Mouse (Mus musculus) intestine, postnatal 0 days (tissue): ENCODE measurements around the gene Mad1l1. TPM values are rescaled to one million over a fixed set of nuclear protein-coding genes. Genes with fewer than 3 reads are reported as not detected.

Experiments
- ATAC-seq: fragments of 200-750 bp; cut with Nextera tagmentation; 2 replicates; pipeline ENCODE4 v1.8.0; 2017; ENCODE audit warnings: mild to moderate bottlenecking, moderate TSS enrichment, moderate library complexity
- H3K27ac ChIP-seq: fragments of 300-500 bp; sonication (generic); 2 replicates; pipeline ENCODE4 v1.5.1; 2014; ENCODE audit warnings: mild to moderate bottlenecking, low read depth, low read length, moderate library complexity
- H3K27me3 ChIP-seq: fragments of 300-500 bp; sonication (generic); replicated peaks from 2 replicates; pipeline ENCODE4 v1.6.1; 2014; ENCODE audit warnings: low read length, mixed read lengths; ENCODE audit not compliant: control insufficient read depth, insufficient read depth
- H3K36me3 ChIP-seq: fragments of 300-500 bp; sonication (generic); 2 replicates; pipeline ENCODE4 v1.6.1; 2014; ENCODE audit warnings: mild to moderate bottlenecking, moderate library complexity; ENCODE audit not compliant: control insufficient read depth, insufficient read depth
- H3K4me1 ChIP-seq: fragments of 300-500 bp; sonication (generic); replicated peaks from 2 replicates; pipeline ENCODE4 v1.6.1; 2014; ENCODE audit warnings: antibody characterized with exemption, low read length, mixed read lengths; ENCODE audit not compliant: control insufficient read depth, insufficient read depth
- H3K4me2 ChIP-seq: fragments of 300-500 bp; sonication (generic); replicated peaks from 2 replicates; pipeline ENCODE4 v1.6.1; 2014; ENCODE audit warnings: low read depth, mild to moderate bottlenecking, moderate library complexity
- H3K4me3 ChIP-seq: fragments of 300-500 bp; sonication (generic); 2 replicates; pipeline ENCODE4 v1.5.1; 2014; ENCODE audit warnings: low read depth, low read length
- H3K9ac ChIP-seq: fragments of 300-500 bp; sonication (generic); 2 replicates; pipeline ENCODE4 v1.6.1; 2014; ENCODE audit warnings: mild to moderate bottlenecking, low read depth, low read length
- H3K9me3 ChIP-seq: fragments of 300-500 bp; sonication (generic); 2 replicates; pipeline ENCODE4 v1.6.1; 2016; ENCODE audit warnings: mixed run types; ENCODE audit not compliant: control insufficient read depth
- CTCF ChIP-seq: sonication (generic); IDR thresholded peaks from 2 replicates; pipeline ENCODE4 v1.5.1; 2016; ENCODE audit warnings: low read depth, mild to moderate bottlenecking, control low read depth, antibody characterized with exemption, moderate library complexity
- WGBS: fragments of 180-500 bp; shearing (Covaris S2); extraction: QIAGEN DNeasy Blood & Tissue Kit; methylation state at CpG from one replicate; pipeline ENCODE4 v1.1.7; 2014; 5-methylcytosine and 5-hydroxymethylcytosine counted together
- polyA plus RNA-seq: library from polyadenylated mRNA; unstranded; fragments of >200 nt; fragmentation: Nextera tagmentation; extraction: Ambion mirVana; gene quantifications from 2 replicates; pipeline ENCODE4 v1.2.1, GENCODE M21; 2015

Gene Mad1l1
- polyA plus RNA-seq, 1 experiment from 2014 or later: 10.3 TPM

DNA sequence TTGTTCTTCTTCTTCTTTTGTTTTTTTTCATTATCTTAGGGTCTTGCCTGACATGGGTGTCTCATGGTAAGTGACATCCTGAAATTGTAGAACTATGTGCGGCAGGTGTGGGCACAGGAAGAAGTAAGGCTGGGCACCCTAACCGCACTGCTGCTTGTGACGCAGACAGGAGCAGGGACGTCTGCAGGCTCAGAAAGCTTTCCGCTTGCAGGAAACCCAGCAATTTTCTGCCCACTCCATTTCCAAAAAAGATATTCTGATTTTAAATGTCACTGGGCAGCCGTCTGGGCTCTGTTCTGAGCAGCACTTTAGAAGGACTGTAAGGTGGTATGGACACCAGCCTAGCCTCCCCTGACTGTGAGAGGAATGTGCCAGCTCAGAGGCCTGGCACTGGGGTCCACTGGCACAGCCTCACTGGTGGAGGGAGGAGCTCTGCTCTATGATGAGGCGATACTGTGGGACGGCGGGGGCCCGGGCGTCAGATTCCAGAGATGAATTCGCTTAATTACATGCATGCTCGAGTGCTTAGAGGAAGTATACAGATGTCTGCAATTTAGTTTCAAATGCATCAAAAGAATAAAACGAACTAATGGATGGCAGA, 219.8 kb downstream of the Mad1l1 start:
- no peak for TF ChIP-seq CTCF
- H3K27ac ChIP-seq: no peak overlapping the region
- H3K9me3 ChIP-seq: no peaks in the 10 kb centered on the region
- no peak overlapping the region for H3K4me2 ChIP-seq
- H3K4me1 ChIP-seq: no peaks in the 10 kb centered on the region
- H3K27me3 ChIP-seq: no peaks in the 10 kb centered on the region
- H3K9ac ChIP-seq: no peak overlapping the region
- H3K4me3 ChIP-seq: no peak overlapping the region
- ATAC-seq: no peak
- WGBS: 94% methylated on average over 14 of the region's 14 CpGs
- peaks cover 6% of the 10 kb centered on the region; the same call in 1 of the 2 replicates for H3K36me3 ChIP-seq

GRCm38 (mm10) chr5:140098711-140099110, 222.6 kb downstream of the Mad1l1 start:
- Histone ChIP-seq H3K27ac (no peak overlapping the region), H3K36me3 (no peaks in the 10 kb centered on the region), H3K4me3 (no peak overlapping the region), H3K4me1 (no peaks in the 10 kb centered on the region), H3K9ac (no peak overlapping the region), H3K4me2 (no peak overlapping the region), H3K27me3 (no peaks in the 10 kb centered on the region), H3K9me3 (no peaks in the 10 kb centered on the region)
- ATAC-seq: no peak
- no peak for TF ChIP-seq CTCF
- 96% methylated on average over 5 of the region's 5 CpGs for WGBS

DNA sequence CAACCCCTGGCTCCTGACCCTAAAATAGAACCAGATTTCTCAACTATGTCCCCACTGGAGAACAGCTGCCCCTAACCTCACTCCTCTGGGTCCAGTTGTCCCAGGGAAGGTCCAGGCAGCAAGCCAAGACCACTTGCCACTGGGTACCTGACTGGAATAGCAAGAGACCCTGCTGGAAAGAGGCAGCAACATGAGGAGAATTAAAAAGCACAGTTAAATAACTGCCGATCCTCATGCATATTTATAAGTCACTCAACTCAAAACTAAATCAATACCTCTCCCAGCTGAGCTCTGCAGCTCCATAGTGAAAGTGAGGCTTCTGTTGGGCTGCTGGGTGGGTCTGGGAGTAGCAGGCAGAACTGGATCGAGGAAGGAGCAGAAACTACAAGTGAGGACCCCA, 226.1 kb downstream of the Mad1l1 start:
- Histone ChIP-seq H3K4me1 (no peaks in the 10 kb centered on the region), H3K27ac (no peak overlapping the region), H3K27me3 (no peaks in the 10 kb centered on the region), H3K9me3 (no peaks in the 10 kb centered on the region), H3K9ac (no peak overlapping the region), H3K4me2 (no peak overlapping the region), H3K36me3 (peaks cover 6% of the 10 kb centered on the region; the same call in 1 of the 2 replicates), H3K4me3 (no peak overlapping the region)
- WGBS: 93% methylated on average over 2 of the region's 2 CpGs
- TF ChIP-seq CTCF: no peak
- ATAC-seq: no peak

GRCm38 (mm10) chr5:140093489-140093888, 227.9 kb downstream of the Mad1l1 start:
- Histone ChIP-seq H3K4me1 (no peaks in the 10 kb centered on the region), H3K27me3 (no peaks in the 10 kb centered on the region), H3K4me3 (no peak overlapping the region), H3K27ac (no peak overlapping the region), H3K9ac (no peak overlapping the region), H3K4me2 (no peak overlapping the region), H3K36me3 (peaks cover 8% of the 10 kb centered on the region; the same call in 1 of the 2 replicates), H3K9me3 (no peaks in the 10 kb centered on the region)
- ATAC-seq: no peak
- WGBS: 95% methylated on average over 8 of the region's 8 CpGs
- no peak for TF ChIP-seq CTCF

- no peaks in the 10 kb centered on the region for H3K9me3 ChIP-seq
- H3K27me3 ChIP-seq: no peaks in the 10 kb centered on the region
- peaks cover 15% of the 10 kb centered on the region; the same call in 1 of the 2 replicates for H3K36me3 ChIP-seq
- H3K4me3 ChIP-seq: no peak overlapping the region
- no peak for TF ChIP-seq CTCF
- no peak for ATAC-seq
- H3K27ac ChIP-seq: no peak overlapping the region
- H3K9ac ChIP-seq: no peak overlapping the region
- WGBS: 80% methylated on average over 11 of the region's 11 CpGs
- no peak overlapping the region for H3K4me2 ChIP-seq
- no peaks in the 10 kb centered on the region for H3K4me1 ChIP-seq
These were observed 229.8 kb downstream of the Mad1l1 start for GRCm38 (mm10) chr5:140091601-140092000.

DNA sequence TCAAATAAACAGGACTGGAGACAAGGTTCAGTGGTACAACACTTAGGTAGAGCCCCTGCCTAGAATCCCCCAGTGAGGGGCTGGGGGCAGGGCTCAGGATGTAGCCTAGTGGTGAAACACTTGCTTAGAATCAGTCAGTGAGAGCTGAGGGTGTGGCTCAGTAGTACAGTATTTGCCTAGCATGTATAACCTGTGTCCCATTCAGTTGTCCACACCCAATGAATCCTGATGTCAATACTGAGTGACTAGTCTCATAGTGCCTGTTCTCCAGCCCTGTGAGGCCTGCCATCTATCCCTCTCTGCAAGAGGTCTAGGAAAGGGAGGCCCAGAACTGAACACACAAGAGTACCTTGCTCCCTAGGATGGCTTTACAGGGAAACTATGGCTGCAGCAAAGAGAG, 232.1 kb downstream of the Mad1l1 start:
- TF ChIP-seq CTCF: no peak
- no peak for ATAC-seq
- Histone ChIP-seq H3K4me3 (no peak overlapping the region), H3K27me3 (no peaks in the 10 kb centered on the region), H3K4me2 (no peak overlapping the region), H3K27ac (no peak overlapping the region), H3K36me3 (peaks cover 15% of the 10 kb centered on the region; the same call in 1 of the 2 replicates), H3K4me1 (no peaks in the 10 kb centered on the region), H3K9ac (no peak overlapping the region), H3K9me3 (no peaks in the 10 kb centered on the region)

DNA sequence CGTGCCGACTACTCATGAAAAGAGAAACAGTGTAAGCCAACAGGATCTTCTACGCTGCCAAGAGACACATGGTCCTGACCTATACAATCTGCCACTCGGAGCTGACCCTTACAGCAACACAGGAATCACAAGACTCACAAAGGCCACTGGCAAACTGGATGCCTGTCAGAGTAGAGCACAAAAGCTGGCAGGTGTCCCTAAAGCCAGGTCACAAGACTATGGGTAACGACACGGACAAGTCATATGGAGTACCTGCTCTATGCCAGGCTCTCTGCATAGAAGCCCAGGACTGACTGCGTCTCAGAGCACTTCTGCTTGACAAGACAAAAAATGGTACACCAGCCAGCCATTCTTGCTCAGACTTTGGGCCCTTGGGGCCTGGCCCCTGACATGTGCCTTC, 234.1 kb downstream of the Mad1l1 start:
- TF ChIP-seq CTCF: no peak
- ATAC-seq: no peak
- no peak overlapping the region for H3K9ac ChIP-seq
- no peak overlapping the region for H3K4me2 ChIP-seq
- H3K4me3 ChIP-seq: no peak overlapping the region
- no peaks in the 10 kb centered on the region for H3K27me3 ChIP-seq
- H3K4me1 ChIP-seq: no peaks in the 10 kb centered on the region
- H3K27ac ChIP-seq: no peak overlapping the region
- WGBS: 92% methylated on average over 7 of the region's 7 CpGs
- H3K9me3 ChIP-seq: no peaks in the 10 kb centered on the region
- peaks cover 12% of the 10 kb centered on the region; the same call in 1 of the 2 replicates for H3K36me3 ChIP-seq
